Mouse (Mus musculus): ENCODE measurements around the gene Gm28308. TPM values are rescaled to one million over a fixed set of nuclear protein-coding genes. Genes with fewer than 3 reads are reported as not detected.

Gm28308 gene
- polyA plus RNA-seq, 1 experiment from 2014 or later = not detected

GRCm38 (mm10) chr6:52244471-52245039, 31.4 kb upstream of the Gm28308 start:
- H3K27me3 ChIP-seq = peaks cover 97% of the 10 kb centered on the region
- no peak overlapping the region for H3K27ac ChIP-seq
- 0 out of 2 replicates have a peak, but pooled peaks cover 3% of the 10 kb centered on the region for H3K4me1 ChIP-seq
- ATAC-seq (ENCODE audit: insufficient number of reproducible peaks, insufficient read depth, low FRiP score, low TSS enrichment) = no peak
- no peaks in the 10 kb centered on the region for H3K36me3 ChIP-seq
- H3K4me3 ChIP-seq = no peak overlapping the region
- H3K9ac ChIP-seq = no peak overlapping the region
- H3K4me2 ChIP-seq (replicated peaks) = no peak overlapping the region
- WGBS = under 1% methylated on average over 23 of the region's 23 CpGs
- H3K9me3 ChIP-seq = no peaks in the 10 kb centered on the region

GRCm38 (mm10) chr6:52243681-52244121, 30.6 kb upstream of the Gm28308 start:
- Histone ChIP-seq H3K4me1 (0 out of 2 replicates have a peak, but pooled peaks cover 3% of the 10 kb centered on the region), H3K27ac (no peak overlapping the region), H3K36me3 (no peaks in the 10 kb centered on the region), H3K9me3 (no peaks in the 10 kb centered on the region), H3K4me3 (no peak overlapping the region), H3K27me3 (peaks cover 94% of the 10 kb centered on the region), H3K4me2 (replicated peaks) (no peak overlapping the region), H3K9ac (no peak overlapping the region)
- ATAC-seq (ENCODE audit: insufficient number of reproducible peaks, insufficient read depth, low FRiP score, low TSS enrichment) = no peak
- under 1% methylated on average over 12 of the region's 12 CpGs for WGBS

GRCm38 (mm10) chr6:52242801-52243332, 29.7 kb upstream of the Gm28308 start:
- WGBS = 5% methylated on average over 4 of the region's 4 CpGs
- ATAC-seq (ENCODE audit: insufficient number of reproducible peaks, insufficient read depth, low FRiP score, low TSS enrichment) = no peak
- H3K9me3 ChIP-seq = no peaks in the 10 kb centered on the region
- H3K36me3 ChIP-seq = no peaks in the 10 kb centered on the region
- no peak overlapping the region for H3K4me2 ChIP-seq (replicated peaks)
- H3K27ac ChIP-seq = no peak overlapping the region
- H3K9ac ChIP-seq = no peak overlapping the region
- 0 out of 2 replicates have a peak, but pooled peaks cover 3% of the 10 kb centered on the region for H3K4me1 ChIP-seq
- no peak overlapping the region for H3K4me3 ChIP-seq
- peaks cover 92% of the 10 kb centered on the region for H3K27me3 ChIP-seq

- 4% methylated on average over 9 of the region's 9 CpGs for WGBS
- Histone ChIP-seq H3K36me3 (no peaks in the 10 kb centered on the region), H3K27ac (no peak overlapping the region), H3K9me3 (no peaks in the 10 kb centered on the region), H3K4me1 (0 out of 2 replicates have a peak, but pooled peaks cover 3% of the 10 kb centered on the region), H3K4me2 (replicated peaks) (no peak overlapping the region), H3K27me3 (peaks cover 94% of the 10 kb centered on the region), H3K4me3 (no peak overlapping the region), H3K9ac (no peak overlapping the region)
- ATAC-seq (ENCODE audit: insufficient number of reproducible peaks, insufficient read depth, low FRiP score, low TSS enrichment) = no peak
Observed at GRCm38 (mm10) chr6:52241001-52241621, 28.0 kb upstream of the Gm28308 start.

GRCm38 (mm10) chr6:52240389-52241000, 27.4 kb upstream of the Gm28308 start, which contains the start of gene Hoxa10:
Gene Hoxa10 (minus strand): TSS chr6:52240854.
- Histone ChIP-seq H3K4me2 (replicated peaks) (0 out of 2 replicates have a peak within 1 kb of the TSS, but pooled peaks have one; percentile 8), H3K9ac (no peak within 1 kb of the TSS), H3K4me3 (no peak within 1 kb of the TSS), H3K27me3 (peaks cover 94% of the 10 kb centered on the region), H3K27ac (no peak within 1 kb of the TSS), H3K4me1 (0 out of 2 replicates have a peak, but pooled peaks cover 3% of the 10 kb centered on the region), H3K9me3 (no peaks in the 10 kb centered on the region), H3K36me3 (no peaks in the 10 kb centered on the region)
- no peak for ATAC-seq (ENCODE audit: insufficient number of reproducible peaks, insufficient read depth, low FRiP score, low TSS enrichment)
- 2% methylated on average over 35 of the region's 35 CpGs for WGBS

- Histone ChIP-seq H3K27me3 (peaks cover 94% of the 10 kb centered on the region), H3K27ac (no peak overlapping the region), H3K4me2 (replicated peaks) (0 out of 2 replicates have a peak overlapping the region, but pooled peaks have one; percentile 8), H3K9ac (no peak overlapping the region), H3K4me3 (no peak overlapping the region), H3K4me1 (no peaks in the 10 kb centered on the region), H3K9me3 (no peaks in the 10 kb centered on the region), H3K36me3 (no peaks in the 10 kb centered on the region)
- WGBS = 1% methylated on average over 30 of the region's 30 CpGs
- ATAC-seq (ENCODE audit: insufficient number of reproducible peaks, insufficient read depth, low FRiP score, low TSS enrichment) = no peak
Observed at GRCm38 (mm10) chr6:52239625-52240388, 26.7 kb upstream of the Gm28308 start.

GRCm38 (mm10) chr6:52238976-52239375, 25.8 kb upstream of the Gm28308 start:
- ATAC-seq (ENCODE audit: insufficient number of reproducible peaks, insufficient read depth, low FRiP score, low TSS enrichment) = no peak

GRCm38 (mm10) chr6:52238155-52238545, 25.0 kb upstream of the Gm28308 start:
- Histone ChIP-seq H3K27me3 (peaks cover 95% of the 10 kb centered on the region), H3K4me3 (no peak overlapping the region), H3K4me1 (no peaks in the 10 kb centered on the region), H3K4me2 (replicated peaks) (no peak overlapping the region), H3K36me3 (no peaks in the 10 kb centered on the region), H3K27ac (no peak overlapping the region), H3K9ac (no peak overlapping the region), H3K9me3 (no peaks in the 10 kb centered on the region)
- 1% methylated on average over 7 of the region's 7 CpGs for WGBS
- no peak for ATAC-seq (ENCODE audit: insufficient number of reproducible peaks, insufficient read depth, low FRiP score, low TSS enrichment)

More at GRCm38 (mm10) chr6:52238976-52239375, 25.8 kb upstream of the Gm28308 start:
- H3K4me1 ChIP-seq = no peaks in the 10 kb centered on the region
- WGBS = 2% methylated on average over 7 of the region's 7 CpGs
- H3K27ac ChIP-seq = no peak overlapping the region
- peaks cover 95% of the 10 kb centered on the region for H3K27me3 ChIP-seq
- no peaks in the 10 kb centered on the region for H3K9me3 ChIP-seq
- no peak overlapping the region for H3K4me2 ChIP-seq (replicated peaks)
- H3K4me3 ChIP-seq = no peak overlapping the region
- no peak overlapping the region for H3K9ac ChIP-seq
- no peaks in the 10 kb centered on the region for H3K36me3 ChIP-seq

- Histone ChIP-seq H3K4me3 (no peak overlapping the region), H3K27ac (no peak overlapping the region), H3K4me2 (replicated peaks) (no peak overlapping the region), H3K9ac (no peak overlapping the region), H3K9me3 (no peaks in the 10 kb centered on the region), H3K27me3 (peaks cover 95% of the 10 kb centered on the region), H3K4me1 (no peaks in the 10 kb centered on the region), H3K36me3 (no peaks in the 10 kb centered on the region)
- no peak for ATAC-seq (ENCODE audit: insufficient number of reproducible peaks, insufficient read depth, low FRiP score, low TSS enrichment)
- 8% methylated on average over 10 of the region's 10 CpGs for WGBS
Observed at GRCm38 (mm10) chr6:52237346-52238154, 24.4 kb upstream of the Gm28308 start.

GRCm38 (mm10) chr6:52236806-52237205, 23.7 kb upstream of the Gm28308 start:
- Histone ChIP-seq H3K9me3 (no peaks in the 10 kb centered on the region), H3K27me3 (peaks cover 95% of the 10 kb centered on the region), H3K4me2 (replicated peaks) (no peak overlapping the region), H3K9ac (no peak overlapping the region), H3K36me3 (no peaks in the 10 kb centered on the region), H3K27ac (no peak overlapping the region), H3K4me3 (no peak overlapping the region), H3K4me1 (no peaks in the 10 kb centered on the region)
- no peak for ATAC-seq (ENCODE audit: insufficient number of reproducible peaks, insufficient read depth, low FRiP score, low TSS enrichment)
- 7% methylated on average over 3 of the region's 3 CpGs for WGBS

- H3K9me3 ChIP-seq = no peaks in the 10 kb centered on the region
- no peak overlapping the region for H3K4me3 ChIP-seq
- H3K4me1 ChIP-seq = no peaks in the 10 kb centered on the region
- no peaks in the 10 kb centered on the region for H3K36me3 ChIP-seq
- no peak for ATAC-seq (ENCODE audit: insufficient number of reproducible peaks, insufficient read depth, low FRiP score, low TSS enrichment)
- peaks cover 91% of the 10 kb centered on the region for H3K27me3 ChIP-seq
- WGBS = 11% methylated on average over 6 of the region's 6 CpGs
- H3K27ac ChIP-seq = no peak overlapping the region
- H3K9ac ChIP-seq = no peak overlapping the region
- H3K4me2 ChIP-seq (replicated peaks) = no peak overlapping the region
Observed at GRCm38 (mm10) chr6:52235866-52236265, 22.7 kb upstream of the Gm28308 start.
